Mouse (Mus musculus): ENCODE results near the gene Coro6.

DNA sequence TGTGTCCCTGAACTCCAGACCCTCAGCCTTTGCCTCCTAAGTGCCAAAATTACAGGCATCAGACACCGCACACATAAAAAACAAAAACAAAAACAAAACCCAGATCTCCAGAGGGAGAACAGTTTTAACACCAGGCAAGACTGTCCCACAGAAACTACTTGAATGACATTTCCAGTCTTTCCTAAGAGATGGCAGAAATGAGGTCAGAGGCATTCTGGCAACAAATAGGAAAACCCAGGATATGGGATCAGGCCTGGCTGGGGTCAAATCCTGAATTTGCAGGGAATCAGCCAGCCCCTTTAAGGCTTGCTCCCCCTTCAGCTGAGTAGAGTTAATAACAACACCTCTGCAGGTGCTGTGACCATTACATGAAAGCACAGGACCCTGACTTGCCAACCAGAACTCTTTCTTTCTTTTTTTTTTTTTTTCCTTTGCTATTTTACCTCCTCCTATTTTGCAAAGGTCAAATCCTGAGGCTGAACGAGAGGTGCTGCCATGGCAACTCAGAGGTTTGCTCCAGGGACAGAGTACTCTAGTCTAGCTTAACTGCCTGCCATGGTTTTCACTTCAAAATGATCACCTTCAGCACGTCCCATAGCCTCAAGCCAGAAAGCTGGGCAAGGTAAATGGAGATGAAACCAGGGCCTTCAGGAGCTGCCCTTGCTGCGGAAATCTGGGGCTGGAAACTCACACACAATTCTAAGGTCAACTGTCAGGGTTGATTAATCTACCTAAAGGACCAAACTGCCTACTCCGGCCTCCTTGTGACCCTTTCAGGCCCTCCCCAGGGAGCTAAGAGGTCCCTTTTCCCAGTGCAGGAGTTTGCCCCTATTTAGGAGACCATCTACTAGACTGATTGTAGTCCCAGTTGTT is 54.6 kb downstream of the Coro6 start:
- TF ChIP-seq ZNF384 (IDR thresholded peaks at IDR 0.05; ENCODE audit: low read depth, low read length) (no peak), MAFK (IDR thresholded peaks at IDR 0.05; ENCODE audit: insufficient read depth, low read depth, low read length) (no peak)

Data from ES-E14 (cell line).